Mouse (Mus musculus) CH12F3 (cell line): ENCODE measurements around the gene Casp3.
"Not testable (repeated sequence)": the region's sequence is repeated elsewhere in the genome, so short reads cannot be mapped to it uniquely, and the experiment has no call there.

Experiments used
- in situ Hi-C: fragments of 300-500 bp; cut with MboI; formaldehyde crosslinking; loops from 2 replicates; pipeline ENCODE4 v1.14.3; 2020; ENCODE audit warnings: low sequenced_read_pairs

The Casp3 gene

DNA sequence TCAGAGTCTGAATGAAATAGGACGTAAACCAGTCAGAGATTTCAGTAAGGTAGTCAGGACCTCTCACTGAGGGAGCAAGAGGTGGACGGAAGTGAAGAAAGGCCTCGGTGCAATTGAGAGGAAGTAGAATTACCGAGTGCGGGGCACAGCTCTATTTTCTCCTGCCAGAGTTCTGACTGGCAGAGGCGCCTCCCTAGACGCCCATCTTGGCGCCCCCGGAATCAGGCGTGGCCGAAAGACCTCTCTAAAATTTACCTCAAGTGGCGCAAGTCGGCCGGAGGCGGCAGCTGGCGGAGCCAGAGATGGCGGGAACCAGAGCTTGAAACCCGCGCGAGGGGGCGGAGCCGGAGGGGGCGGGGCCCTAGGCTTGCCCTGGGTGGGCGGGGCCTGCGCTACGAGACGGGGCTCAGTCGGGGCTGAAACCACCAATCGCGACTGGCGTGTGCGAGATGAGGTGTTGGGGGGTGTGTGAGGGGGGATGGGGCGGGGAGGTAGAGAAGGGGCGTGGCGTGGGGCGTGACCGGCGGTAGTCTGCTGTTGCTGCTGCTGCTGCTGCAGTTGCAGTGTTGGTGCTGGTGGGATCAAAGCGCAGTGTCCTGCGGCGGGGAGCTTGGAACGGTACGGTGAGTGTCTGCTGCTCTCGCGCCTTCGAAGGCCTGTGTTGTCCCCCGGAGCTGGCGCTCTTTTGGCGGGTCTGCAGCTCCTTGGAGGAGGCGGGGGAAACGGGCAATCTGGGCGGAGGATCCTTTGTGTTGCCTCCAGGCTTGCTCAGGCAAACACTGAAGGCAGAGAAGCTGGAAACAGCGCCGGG, at the start of gene Casp3, which contains the start of gene Primpol:
TSS of gene Casp3 (plus strand) at position 413 of the 811 bp plus-strand sequence.
TSS of gene Primpol (minus strand) at position 334 of the 811 bp plus-strand sequence.
- in situ Hi-C loops = no loop called here

DNA sequence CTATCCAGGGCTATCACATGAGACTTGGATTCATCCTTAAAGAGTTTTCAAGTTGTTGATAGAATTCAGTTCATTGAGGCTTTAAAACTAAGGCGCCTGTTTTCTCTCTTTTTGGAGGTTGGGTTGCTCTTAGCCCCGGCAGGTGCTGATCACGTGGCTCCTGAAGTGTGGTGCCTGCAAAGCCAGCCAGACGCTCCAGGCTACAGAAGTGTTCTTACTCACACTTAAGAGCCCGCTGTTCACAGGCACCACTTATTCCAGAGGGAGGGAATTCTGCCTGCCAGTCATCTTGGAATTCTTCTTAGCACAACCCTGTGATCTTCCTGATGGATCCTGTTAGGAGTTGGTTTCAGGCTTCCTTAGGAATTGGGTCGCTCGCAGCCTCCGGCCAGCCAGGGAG, 49.1 kb upstream of the Casp3 start:
- in situ Hi-C loops = no loop called here

DNA sequence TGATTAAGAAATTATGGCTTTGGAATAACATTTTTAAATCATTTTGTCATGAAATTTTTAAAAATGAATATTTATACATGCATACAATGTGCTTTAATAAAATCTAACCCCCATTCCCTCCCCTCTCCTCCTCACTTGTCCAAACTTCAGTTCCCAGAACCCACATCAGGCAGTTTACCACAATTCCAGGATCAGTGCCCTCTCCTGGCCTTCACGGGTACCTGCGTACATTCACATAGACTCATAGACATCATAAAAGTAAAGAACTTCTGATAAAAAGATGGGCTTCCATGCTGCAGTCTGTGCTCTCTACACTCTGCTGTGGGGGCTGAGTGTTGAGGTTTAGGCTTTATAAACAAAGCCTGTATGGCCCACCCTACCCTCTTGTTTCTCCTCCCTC, 48.1 kb upstream of the Casp3 start:
- in situ Hi-C loops = no loop called here

DNA sequence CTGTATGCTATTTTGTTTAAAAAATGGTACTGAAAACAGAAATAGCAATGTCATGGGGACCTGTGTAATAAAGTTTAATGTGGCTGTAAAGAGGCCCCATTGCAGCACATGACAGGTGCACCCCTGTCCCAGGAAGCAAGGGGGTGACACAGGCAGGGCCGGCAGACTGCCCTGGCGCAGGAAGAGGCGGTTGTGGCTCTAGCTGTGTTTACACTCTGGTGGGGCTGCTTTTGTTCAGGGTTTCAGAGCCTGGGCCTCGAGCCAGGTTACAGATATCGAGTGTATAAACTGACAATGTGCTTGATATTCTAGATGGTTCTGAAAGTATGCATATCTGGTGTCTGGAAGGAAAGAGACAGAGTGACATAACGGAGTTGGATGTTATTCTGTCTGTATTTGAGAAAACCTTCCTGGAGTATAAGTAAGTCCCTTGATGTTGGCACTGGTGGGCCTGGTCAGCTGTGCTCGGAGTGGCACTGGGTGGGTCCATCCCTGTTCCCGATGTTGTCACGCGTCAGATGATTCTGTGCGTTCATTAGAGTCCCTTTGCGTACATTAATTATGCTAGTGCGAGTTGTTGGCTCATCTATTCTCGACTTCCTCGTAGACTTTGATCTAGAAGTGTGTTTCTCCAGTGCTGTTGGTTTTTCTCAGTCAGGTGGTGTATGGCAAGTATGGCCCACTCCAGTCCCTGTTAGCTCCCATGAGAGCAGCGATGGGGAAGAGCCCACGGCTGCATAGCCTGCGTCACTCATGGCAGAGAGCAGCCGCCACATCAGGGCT, 47.2 kb upstream of the Casp3 start:
- in situ Hi-C loops = no loop called here

DNA sequence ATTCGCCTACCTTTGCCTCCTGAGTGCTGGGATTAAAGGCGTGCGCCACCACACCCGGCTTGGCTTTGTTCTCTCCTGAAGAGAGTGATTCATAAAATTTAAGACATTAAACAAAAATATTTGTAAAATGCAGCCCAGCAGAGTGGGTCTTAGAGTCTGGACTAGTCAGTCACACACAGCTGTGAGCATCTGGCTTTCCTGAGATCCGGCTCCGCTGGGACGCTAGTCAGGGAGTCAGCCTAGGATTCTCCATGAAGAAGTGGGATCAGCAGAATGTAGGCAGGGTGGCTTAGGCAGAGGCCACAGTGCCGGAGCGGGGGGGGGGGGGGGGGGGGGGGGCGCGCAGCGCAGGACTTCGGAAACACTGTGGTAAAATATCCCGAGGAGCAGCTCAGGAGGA, 46.4 kb upstream of the Casp3 start:
- in situ Hi-C loops = no loop called here

DNA sequence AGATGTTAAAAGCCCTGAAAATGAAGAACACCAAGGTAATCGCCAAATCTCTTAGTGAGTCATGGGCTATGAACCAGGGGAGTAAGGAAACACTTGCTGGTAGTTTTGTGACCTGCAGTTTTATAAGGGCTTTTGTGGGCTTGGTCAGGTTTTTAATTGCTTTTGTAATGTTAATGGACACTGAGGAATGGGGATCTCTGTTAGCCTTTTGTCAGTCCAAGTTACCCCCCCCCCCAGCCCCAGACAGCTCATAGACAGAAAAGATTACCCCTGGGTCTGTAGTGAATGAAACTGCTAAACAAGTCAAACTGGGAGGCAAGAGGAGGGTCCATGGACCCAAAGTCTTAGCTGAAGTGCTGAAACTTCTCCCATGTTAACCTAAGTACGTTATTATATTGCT, 43.6 kb upstream of the Casp3 start:
- in situ Hi-C loops = no loop called here

DNA sequence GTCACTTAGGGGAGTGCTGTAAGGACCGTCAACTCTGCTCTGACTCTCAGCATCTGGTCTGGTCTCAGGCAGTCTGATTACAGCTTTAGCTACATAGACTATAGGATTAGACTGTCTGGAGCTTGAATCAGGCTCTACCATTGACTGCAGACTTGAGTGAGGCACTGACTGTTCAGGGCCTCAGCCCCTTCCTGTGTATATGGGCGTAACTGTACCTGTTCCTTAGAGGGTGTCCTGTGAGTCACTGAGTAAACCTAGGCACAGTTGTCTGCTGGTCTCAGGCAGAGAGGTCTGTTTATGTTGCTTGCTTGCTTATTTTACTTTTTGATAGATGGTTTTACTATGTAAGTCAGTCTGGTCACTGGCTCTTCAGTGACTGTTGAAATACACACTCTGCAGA, 43.1 kb upstream of the Casp3 start:
- in situ Hi-C loops = no loop called here

DNA sequence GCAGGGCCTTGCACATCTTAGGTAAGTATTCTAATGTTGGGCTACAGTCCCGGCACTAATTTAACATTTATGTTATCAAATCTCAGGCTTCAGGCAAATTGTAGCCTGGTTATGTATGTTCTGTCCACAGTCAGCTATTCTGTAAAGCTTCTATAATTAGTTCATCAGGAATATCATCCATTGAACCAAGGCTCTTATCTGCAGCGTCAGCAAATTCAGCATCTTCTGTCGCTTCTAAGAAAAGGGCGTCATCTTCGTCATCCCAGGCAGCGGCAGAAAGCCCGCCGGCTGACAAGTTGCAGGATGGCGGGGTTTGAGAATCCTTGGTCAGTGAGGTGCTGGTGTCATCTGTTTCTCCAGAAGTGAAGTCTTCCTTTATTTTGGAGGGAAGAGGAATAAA, 38.3 kb upstream of the Casp3 start:
- in situ Hi-C loops = no loop called here

DNA sequence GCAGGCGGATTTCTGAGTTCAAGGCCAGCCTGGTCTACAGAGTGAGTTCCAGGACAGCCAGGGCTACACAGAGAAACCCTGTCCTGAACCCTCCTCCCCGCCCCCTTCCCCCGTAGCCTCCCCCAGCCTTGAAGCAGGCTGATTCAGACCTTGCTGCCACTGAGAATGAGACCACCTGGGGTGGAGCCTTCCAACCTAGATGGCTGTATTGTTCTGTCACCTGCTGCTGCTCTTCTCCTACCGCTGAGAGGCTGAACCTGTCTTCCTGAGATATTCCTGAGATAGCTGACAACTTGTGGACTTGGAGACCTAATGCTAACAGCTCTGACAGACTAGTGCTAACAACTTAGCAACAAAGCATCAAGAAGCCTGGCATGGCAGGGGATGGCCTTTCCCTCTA, 32.8 kb upstream of the Casp3 start:
- in situ Hi-C loops = not testable (repeated sequence)

DNA sequence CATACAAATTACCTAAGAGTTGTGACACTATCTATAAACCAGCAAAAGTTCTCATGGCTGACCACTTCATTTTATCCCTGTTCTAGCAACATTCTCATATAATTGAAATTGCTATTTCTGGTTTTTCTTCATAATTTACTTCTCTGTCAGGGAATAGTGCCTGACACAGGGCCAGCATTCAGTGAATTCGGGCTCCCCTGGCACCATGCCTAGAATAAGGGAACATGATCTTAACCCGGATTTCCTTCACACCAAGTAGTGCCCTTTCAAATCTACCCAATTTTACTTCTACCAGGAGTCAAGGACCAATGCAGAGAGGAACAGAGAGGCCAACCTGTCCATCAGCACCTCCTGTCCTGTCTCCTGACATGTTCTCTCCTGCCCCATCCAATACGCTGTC, 31.5 kb upstream of the Casp3 start:
- in situ Hi-C loops = no loop called here

DNA sequence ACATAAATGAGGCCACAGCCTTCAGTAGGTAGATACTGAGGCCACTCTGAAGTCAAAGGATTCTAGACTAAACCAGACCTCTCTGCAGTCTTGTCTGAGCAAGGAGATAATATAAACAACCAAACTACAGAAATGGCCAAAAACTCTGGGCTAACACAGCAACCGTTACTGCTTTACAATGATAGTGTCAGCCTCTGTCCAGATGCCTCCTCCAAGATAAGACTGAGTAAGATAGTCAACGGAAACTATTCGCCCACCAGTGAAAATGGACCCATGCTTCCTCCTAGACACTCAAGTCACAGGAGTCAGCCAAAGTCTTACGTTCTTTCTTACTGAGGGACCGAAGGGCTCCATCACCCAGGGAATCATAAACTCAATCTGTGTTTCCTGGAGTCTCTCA, 29.2 kb upstream of the Casp3 start:
- in situ Hi-C loops = no loop called here

DNA sequence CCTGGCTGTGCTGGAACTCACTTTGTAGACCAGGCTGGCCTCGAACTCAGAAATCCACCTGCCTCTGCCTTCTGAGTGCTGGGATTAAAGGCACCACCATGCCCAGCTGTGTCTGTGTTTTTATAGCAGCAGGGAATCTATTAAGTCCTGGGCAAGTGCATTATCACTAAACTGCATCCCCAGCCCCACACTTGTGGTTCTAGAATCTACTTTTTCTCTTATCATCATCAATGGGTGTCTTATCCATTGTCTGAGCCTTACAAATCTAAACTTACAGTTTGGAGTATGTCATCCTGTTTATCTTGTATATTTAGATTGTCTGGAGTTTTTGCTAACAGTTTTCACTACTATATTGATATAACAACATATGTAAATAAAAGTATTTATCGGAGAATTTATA, 28.4 kb upstream of the Casp3 start:
- in situ Hi-C loops = no loop called here

DNA sequence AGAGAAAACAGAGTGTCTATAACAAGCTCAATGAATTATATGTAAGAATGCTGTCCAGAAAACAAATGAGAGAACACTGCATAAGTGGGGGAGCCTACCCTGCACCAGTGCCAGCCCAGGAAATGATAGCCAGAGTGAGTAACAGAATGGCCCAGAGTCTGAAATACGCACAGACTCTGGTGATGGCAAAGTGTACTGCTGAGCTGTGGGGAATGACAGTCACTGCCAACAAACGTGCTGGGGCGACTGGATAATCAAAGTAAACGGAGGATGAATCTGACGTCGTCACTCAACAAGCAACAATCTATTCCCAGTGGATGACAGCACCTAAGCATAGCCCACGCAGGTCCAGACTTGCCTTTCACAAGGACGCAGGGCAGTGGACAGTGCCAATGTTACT, 24.0 kb upstream of the Casp3 start:
- in situ Hi-C loops = no loop called here

DNA sequence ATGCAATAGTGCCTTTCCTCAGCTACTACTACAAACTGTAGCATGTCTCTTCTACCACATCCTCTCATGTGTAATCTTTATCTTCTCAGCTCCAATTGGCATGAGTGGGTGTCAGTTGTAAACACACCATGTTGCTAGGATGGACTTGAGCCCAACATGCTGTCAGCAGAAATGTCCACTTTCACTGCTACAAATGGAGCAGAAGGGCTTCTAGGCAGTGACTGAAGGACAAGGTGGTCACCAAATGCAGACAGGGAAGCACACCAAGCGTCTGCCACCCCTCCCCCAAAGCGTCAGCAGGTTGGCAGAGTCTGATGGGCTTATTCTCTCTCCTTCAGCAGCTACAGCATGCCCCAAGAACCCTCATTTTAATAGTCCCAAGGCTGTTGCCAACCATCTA, 23.3 kb upstream of the Casp3 start:
- in situ Hi-C loops = no loop called here

DNA sequence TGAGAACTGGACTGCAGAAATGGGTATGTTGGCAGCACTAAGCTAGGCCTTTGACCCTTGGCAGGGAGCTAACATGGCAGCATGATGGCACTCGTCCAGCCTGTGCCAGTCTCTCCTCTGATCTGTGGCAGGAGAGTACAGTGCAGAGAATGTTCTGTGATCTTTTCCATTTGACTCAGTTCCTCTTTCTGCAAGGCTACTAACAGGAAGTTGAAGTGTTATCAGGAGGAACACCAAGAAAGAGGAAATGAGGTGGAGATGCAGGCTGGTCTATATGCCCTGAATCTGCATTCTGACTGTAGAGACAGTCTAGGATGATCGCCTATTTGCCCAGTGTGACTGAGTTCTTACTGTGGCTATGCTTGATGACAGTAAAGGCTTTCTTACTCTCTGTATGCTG, 21.5 kb upstream of the Casp3 start:
- in situ Hi-C loops = no loop called here

DNA sequence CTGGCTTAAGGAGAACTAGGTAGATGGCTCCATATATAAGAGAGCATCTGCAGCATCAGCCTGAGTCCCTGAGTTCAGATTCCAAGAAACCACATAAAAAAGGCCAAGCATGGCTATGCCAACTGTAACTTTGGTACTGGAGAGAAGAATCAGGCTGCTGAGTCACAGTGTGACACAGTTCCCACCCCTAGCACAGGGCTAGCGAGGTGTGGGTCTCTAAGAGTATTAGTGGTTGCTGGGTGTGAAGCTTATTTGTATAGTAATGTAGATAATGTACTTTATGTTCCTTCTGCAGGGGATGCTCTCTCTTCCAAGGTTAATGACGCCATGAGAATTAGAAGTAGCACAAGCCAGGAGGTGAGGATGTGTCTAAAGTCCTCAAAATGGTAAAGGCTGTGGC, 20.6 kb upstream of the Casp3 start:
- in situ Hi-C loops = no loop called here

DNA sequence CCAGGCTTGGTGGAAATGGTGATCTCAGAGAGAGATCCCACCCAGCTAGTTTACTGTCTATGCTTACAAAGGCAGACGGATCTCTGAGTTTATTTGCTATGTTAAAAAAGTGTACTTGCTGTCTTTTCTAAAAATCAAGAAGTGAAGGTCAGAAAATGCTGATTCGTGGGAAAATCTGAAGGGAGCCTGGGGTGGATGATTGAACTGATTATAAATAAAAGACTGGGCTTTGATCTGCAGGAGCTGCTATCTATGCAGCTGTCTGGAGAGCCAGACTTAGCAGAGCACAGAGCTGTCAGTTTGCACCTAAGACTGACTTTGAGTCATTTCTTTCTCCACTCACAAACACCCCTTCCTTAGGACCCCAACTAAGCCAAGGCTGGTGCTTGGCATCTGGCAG, 19.7 kb upstream of the Casp3 start:
- in situ Hi-C loops = no loop called here

DNA sequence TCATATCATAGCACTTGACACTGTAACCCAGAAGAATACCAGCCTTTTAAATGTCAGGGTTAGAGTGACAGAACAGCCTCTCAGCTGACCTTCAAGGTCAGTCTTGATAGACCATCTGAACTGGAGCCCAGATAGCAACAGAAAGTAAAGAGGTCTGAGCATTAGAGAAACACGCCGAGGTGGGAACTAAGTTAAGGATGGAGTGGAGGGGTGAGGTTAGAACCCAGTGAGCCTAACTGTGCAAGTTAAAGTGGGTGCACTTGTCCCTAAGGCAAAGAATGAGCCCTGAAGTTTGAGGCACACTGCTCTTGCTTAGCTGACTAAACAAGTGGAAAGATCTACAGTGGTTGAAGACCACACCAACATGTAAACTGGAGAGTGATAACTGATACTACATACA, 19.0 kb upstream of the Casp3 start:
- in situ Hi-C loops = no loop called here

DNA sequence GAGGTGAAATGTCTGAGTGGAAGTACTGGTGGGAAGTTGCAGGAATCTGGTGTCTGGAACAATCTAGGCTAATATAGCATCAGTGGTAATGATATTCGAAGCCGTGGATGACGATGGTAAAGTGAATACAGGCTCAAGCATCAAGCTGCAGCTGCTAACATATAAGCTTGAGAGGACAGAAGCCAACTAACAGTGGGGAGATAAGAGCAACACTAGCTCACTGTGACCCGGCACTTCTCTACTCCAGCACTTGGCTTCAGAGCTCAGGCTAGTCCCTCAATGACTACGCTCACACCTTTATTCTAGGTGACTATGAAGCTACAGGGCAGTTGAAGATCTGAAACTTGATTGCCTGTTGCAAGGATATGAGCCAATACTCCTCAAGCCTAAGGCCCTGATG, 18.3 kb upstream of the Casp3 start:
- in situ Hi-C loops = no loop called here

DNA sequence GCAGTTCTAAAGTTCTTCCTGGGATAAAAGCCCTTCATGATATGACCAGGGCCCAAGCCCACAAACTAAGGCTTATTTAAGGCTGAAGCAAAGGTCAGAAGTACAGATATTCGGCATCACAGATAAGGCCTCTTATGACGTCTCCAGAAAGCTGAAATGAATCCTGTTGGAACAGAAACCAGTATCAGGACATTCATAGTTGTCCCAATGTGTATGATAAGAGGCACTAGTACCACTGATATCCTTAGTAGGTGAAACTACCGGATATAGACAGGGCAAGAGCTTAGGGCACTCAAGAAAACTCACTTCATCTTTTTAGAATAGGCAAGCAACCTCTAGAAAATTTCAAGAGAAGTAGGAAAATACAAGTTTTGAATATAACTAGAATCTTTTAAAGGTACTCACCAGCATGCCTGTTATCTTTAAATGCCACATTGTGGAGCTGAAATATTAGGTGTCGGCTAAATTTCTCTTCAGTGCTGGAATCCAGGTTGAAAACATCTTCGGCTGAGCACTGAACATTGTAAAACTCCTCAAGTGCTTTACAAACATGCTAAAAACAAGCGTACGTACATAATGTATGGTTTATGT, 17.7 kb upstream of the Casp3 start:
- in situ Hi-C loops = no loop called here

DNA sequence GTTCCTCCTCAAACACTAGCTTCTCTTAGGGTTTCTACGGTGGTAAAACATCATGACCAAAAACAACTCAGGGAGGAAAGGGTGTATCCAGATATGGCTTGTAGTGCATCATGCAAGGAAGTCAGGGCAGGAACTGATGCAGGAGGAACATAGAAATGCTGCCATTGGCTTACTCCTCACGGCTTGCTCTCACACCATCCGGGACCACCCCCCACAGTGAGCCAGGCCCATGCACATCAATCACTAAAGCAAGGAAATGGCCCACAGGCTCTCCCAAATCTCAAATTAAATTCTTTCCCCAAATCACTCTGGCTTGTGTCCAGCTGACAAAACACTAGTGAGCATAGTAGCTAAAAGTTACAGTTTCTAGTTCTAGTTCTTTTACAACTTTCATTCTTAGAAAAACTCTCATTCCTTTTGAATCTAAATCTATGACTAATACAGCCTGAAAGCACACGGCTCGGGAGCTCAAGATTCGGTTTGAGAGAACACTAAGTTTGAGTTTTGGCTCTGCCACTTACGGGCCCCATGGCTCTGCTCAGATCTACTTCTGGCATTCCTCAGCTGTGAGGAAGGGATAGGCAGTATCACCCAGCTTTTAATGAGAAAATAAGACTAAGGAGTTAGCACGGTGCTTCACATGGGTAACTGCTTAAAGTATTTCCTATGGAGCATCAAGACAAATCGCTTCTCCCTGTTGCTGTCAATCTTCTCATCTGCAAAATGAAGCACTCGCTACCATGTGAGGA, 16.0 kb upstream of the Casp3 start:
- in situ Hi-C loops = no loop called here
